Mouse (Mus musculus): Measurements from ENCODE around the gene Atg7. TPM values are rescaled to one million over a fixed set of nuclear protein-coding genes. Genes with fewer than 3 reads are reported as not detected.

Gene Atg7
- polyA plus RNA-seq, 1 experiment from 2014 or later: 17.7 TPM

- Histone ChIP-seq H3K27me3 (replicated peaks) (no peaks in the 10 kb centered on the region), H3K9me3 (no peaks in the 10 kb centered on the region), H3K27ac (no peak overlapping the region), H3K36me3 (replicated peaks) (no peaks in the 10 kb centered on the region), H3K4me1 (peaks cover 58% of the 10 kb centered on the region), H3K4me2 (no peak overlapping the region), H3K4me3 (no peak overlapping the region), H3K9ac (no peak overlapping the region)
- ATAC-seq (replicated peaks): no peak
- 86% methylated on average over 14 of the region's 14 CpGs for WGBS
Measured at GRCm38 (mm10) chr6:114871010-114871660, 228.2 kb downstream of the Atg7 start.

DNA sequence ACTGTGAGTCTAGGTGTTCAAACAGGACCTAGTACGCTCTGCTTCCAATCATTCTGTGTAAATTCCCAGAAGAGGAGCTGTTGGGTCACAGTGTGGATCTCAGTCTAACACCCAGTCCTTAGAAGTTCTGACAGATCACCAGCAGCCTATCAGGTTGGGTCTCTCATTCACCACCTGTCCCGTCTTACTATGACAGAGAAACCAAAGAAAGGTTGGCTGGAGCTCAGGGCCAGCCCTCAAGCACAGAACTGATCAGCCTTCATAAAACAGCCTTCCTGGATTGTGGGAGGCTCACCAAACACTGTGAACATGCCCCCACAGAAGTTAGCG is 230.9 kb downstream of the Atg7 start:
- Histone ChIP-seq H3K9ac (peak overlapping the region; percentile 38), H3K36me3 (replicated peaks) (no peaks in the 10 kb centered on the region), H3K9me3 (no peaks in the 10 kb centered on the region), H3K4me1 (peaks cover 77% of the 10 kb centered on the region), H3K4me3 (peak overlapping the region; percentile 30; the same call in 1 of the 2 replicates), H3K27ac (peak overlapping the region; percentile 86), H3K4me2 (peak overlapping the region; percentile 62), H3K27me3 (replicated peaks) (no peaks in the 10 kb centered on the region)
- ATAC-seq (replicated peaks): no peak
- WGBS: 62% methylated on average over 3 of the region's 3 CpGs

GRCm38 (mm10) chr6:114874138-114874928 is 231.4 kb downstream of the Atg7 start:
- no peaks in the 10 kb centered on the region for H3K36me3 ChIP-seq (replicated peaks)
- H3K4me1 ChIP-seq: peaks cover 75% of the 10 kb centered on the region
- peak overlapping the region; percentile 62 for H3K4me2 ChIP-seq
- H3K9me3 ChIP-seq: no peaks in the 10 kb centered on the region
- peak; percentile 62 for ATAC-seq (replicated peaks)
- H3K4me3 ChIP-seq: peak overlapping the region; percentile 30
- 10% methylated on average over 19 of the region's 19 CpGs for WGBS
- H3K27me3 ChIP-seq (replicated peaks): no peaks in the 10 kb centered on the region
- H3K27ac ChIP-seq: peak overlapping the region; percentile 86
- peak overlapping the region; percentile 38 for H3K9ac ChIP-seq

GRCm38 (mm10) chr6:114875018-114875558 is 232.2 kb downstream of the Atg7 start:
- no peaks in the 10 kb centered on the region for H3K27me3 ChIP-seq (replicated peaks)
- WGBS: under 1% methylated on average over 18 of the region's 18 CpGs
- H3K4me3 ChIP-seq: peak overlapping the region; percentile 30
- peak overlapping the region; percentile 38; the same call in 1 of the 2 replicates for H3K9ac ChIP-seq
- peaks cover 68% of the 10 kb centered on the region for H3K4me1 ChIP-seq
- peak overlapping the region; percentile 86 for H3K27ac ChIP-seq
- peak overlapping the region; percentile 62 for H3K4me2 ChIP-seq
- no peaks in the 10 kb centered on the region for H3K36me3 ChIP-seq (replicated peaks)
- ATAC-seq (replicated peaks): peak; percentile 77
- H3K9me3 ChIP-seq: no peaks in the 10 kb centered on the region

DNA sequence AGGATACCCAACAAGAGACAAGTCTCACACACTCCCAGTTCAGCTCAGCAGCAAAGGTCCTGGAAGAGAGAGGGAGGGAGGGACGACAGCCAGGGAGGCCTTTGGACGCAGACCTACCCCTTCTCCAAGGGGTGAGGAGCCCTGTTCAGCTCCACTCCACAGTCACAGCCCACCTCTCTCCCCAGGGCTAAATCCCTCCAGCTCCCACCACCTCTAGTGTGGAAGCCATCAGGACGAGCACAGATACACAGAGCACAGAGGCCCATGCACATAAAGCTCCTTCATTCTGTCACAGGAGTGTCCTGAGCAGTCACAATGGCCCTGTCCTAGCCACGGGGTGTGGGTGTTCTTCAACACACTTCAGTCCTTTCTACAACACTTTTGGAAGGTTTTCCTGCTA is 233.1 kb downstream of the Atg7 start:
- H3K4me3 ChIP-seq: no peak overlapping the region
- ATAC-seq (replicated peaks): no peak
- no peaks in the 10 kb centered on the region for H3K36me3 ChIP-seq (replicated peaks)
- 17% methylated on average over 4 of the region's 4 CpGs for WGBS
- H3K9ac ChIP-seq: no peak overlapping the region
- no peaks in the 10 kb centered on the region for H3K9me3 ChIP-seq
- peak overlapping the region; percentile 86 for H3K27ac ChIP-seq
- H3K27me3 ChIP-seq (replicated peaks): no peaks in the 10 kb centered on the region
- H3K4me1 ChIP-seq: peaks cover 70% of the 10 kb centered on the region
- H3K4me2 ChIP-seq: no peak overlapping the region

GRCm38 (mm10) chr6:114876546-114876945 is 233.6 kb downstream of the Atg7 start:
- Histone ChIP-seq H3K27me3 (replicated peaks) (no peaks in the 10 kb centered on the region), H3K4me1 (peaks cover 70% of the 10 kb centered on the region), H3K9me3 (no peaks in the 10 kb centered on the region), H3K9ac (no peak overlapping the region), H3K36me3 (replicated peaks) (no peaks in the 10 kb centered on the region), H3K4me2 (no peak overlapping the region), H3K27ac (peak overlapping the region; percentile 86), H3K4me3 (no peak overlapping the region)
- 70% methylated on average over 6 of the region's 6 CpGs for WGBS
- no peak for ATAC-seq (replicated peaks)

- no peak for ATAC-seq (replicated peaks)
Measured at GRCm38 (mm10) chr6:114878841-114879520, 236.1 kb downstream of the Atg7 start.

GRCm38 (mm10) chr6:114880798-114881197 is 237.9 kb downstream of the Atg7 start:
- Histone ChIP-seq H3K27me3 (replicated peaks) (no peaks in the 10 kb centered on the region), H3K4me2 (no peak overlapping the region), H3K27ac (no peak overlapping the region), H3K9ac (no peak overlapping the region), H3K4me1 (peaks cover 60% of the 10 kb centered on the region), H3K4me3 (no peak overlapping the region), H3K36me3 (replicated peaks) (no peaks in the 10 kb centered on the region), H3K9me3 (no peaks in the 10 kb centered on the region)
- WGBS: 80% methylated on average over 4 of the region's 4 CpGs
- ATAC-seq (replicated peaks): no peak

More at GRCm38 (mm10) chr6:114878841-114879520, 236.1 kb downstream of the Atg7 start:
- Histone ChIP-seq H3K9ac (no peak overlapping the region), H3K4me3 (no peak overlapping the region), H3K4me1 (peaks cover 78% of the 10 kb centered on the region), H3K36me3 (replicated peaks) (no peaks in the 10 kb centered on the region), H3K9me3 (no peaks in the 10 kb centered on the region), H3K27ac (no peak overlapping the region), H3K4me2 (no peak overlapping the region), H3K27me3 (replicated peaks) (no peaks in the 10 kb centered on the region)
- 70% methylated on average over 19 of the region's 19 CpGs for WGBS

GRCm38 (mm10) chr6:114882212-114882611 is 239.3 kb downstream of the Atg7 start:
- Histone ChIP-seq H3K27me3 (replicated peaks) (no peaks in the 10 kb centered on the region), H3K9ac (no peak overlapping the region), H3K27ac (peak overlapping the region; percentile 88), H3K4me1 (peaks cover 50% of the 10 kb centered on the region), H3K4me2 (0 out of 2 replicates have a peak overlapping the region, but pooled peaks have one; percentile 3), H3K36me3 (replicated peaks) (no peaks in the 10 kb centered on the region), H3K4me3 (no peak overlapping the region), H3K9me3 (no peaks in the 10 kb centered on the region)
- 25% methylated on average over 5 of the region's 5 CpGs for WGBS
- peak; percentile 15; the same call in 1 of the 2 replicates for ATAC-seq (replicated peaks)

GRCm38 (mm10) chr6:114882675-114883074 is 239.8 kb downstream of the Atg7 start:
- Histone ChIP-seq H3K27me3 (replicated peaks) (no peaks in the 10 kb centered on the region), H3K9me3 (no peaks in the 10 kb centered on the region), H3K4me1 (peaks cover 48% of the 10 kb centered on the region), H3K36me3 (replicated peaks) (no peaks in the 10 kb centered on the region), H3K4me3 (no peak overlapping the region), H3K4me2 (peak overlapping the region; percentile 3; the same call in 1 of the 2 replicates), H3K27ac (peak overlapping the region; percentile 88), H3K9ac (no peak overlapping the region)
- WGBS: 11% methylated on average over 7 of the region's 7 CpGs
- peak; percentile 31 for ATAC-seq (replicated peaks)

- Histone ChIP-seq H3K9ac (no peak overlapping the region; the same call in 1 of the 2 replicates), H3K36me3 (replicated peaks) (no peaks in the 10 kb centered on the region), H3K27me3 (replicated peaks) (no peaks in the 10 kb centered on the region), H3K4me1 (peaks cover 42% of the 10 kb centered on the region), H3K9me3 (no peaks in the 10 kb centered on the region), H3K4me2 (0 out of 2 replicates have a peak overlapping the region, but pooled peaks have one; percentile 3), H3K27ac (peak overlapping the region; percentile 88), H3K4me3 (no peak overlapping the region)
- under 1% methylated on average over 9 of the region's 9 CpGs for WGBS
- ATAC-seq (replicated peaks): peak; percentile 89
Measured at GRCm38 (mm10) chr6:114883261-114883740, 240.4 kb downstream of the Atg7 start.

DNA sequence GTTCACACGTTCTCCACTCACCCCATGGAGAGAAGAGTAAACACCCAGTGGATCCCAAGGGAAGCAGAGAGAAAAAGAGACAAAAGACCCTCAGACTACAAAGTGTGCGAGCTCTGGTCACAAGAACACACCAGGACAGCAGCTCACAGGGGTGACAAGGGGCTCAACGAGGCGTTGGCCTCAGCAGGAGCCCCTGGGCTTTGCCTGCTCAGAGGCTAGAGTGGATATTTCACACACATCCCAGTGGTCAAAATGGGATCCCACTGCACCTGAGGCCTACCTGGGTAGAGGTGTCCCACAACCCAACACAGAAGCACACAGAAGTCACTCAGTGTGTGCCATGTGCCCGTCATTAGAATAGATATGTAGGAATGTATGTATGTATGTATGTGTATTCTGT is 242.2 kb downstream of the Atg7 start:
- Histone ChIP-seq H3K36me3 (replicated peaks) (no peaks in the 10 kb centered on the region), H3K4me2 (no peak overlapping the region), H3K9me3 (no peaks in the 10 kb centered on the region), H3K4me3 (no peak overlapping the region), H3K27ac (no peak overlapping the region), H3K27me3 (replicated peaks) (no peaks in the 10 kb centered on the region), H3K4me1 (peaks cover 42% of the 10 kb centered on the region), H3K9ac (no peak overlapping the region)
- no peak for ATAC-seq (replicated peaks)
- 78% methylated on average over 5 of the region's 5 CpGs for WGBS
